Mouse (Mus musculus) liver, adult (tissue): ENCODE measurements at regions not wholly inside any gene's neighbourhood (a gene's known extent, or its start where the extent isn't known, plus 50 kb on each side); places are given as distances from the start of the nearest gene placed in this dataset.

Experiments
- GATA4 ChIP-seq: IDR thresholded peaks from 2 replicates; pipeline ENCODE4 v1.6.1; 2014; ENCODE audit warnings: mild to moderate bottlenecking, low read length; ENCODE audit not compliant: insufficient replicate concordance

DNA sequence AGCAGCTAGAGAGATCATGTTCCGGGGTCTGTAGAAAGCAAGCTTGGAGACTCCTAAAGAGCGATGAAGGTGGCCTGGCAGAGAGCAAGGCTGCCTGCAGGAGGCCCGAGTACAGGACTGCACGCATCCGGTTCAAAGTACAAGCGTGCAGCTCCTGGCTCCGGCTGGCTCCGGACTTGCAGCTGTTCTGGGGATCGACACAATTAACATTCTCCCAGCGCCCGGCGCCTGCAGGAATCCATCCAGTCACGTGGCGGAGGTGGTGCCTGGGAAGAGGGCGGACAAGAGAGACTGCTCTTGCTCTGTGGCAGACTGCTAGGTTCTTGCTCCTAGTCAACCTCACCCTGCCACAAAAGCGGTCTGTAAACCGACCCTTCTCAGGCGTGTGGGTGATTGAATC is 86.9 kb downstream of the Bdh1 start:
- TF ChIP-seq GATA4 = no peak

DNA sequence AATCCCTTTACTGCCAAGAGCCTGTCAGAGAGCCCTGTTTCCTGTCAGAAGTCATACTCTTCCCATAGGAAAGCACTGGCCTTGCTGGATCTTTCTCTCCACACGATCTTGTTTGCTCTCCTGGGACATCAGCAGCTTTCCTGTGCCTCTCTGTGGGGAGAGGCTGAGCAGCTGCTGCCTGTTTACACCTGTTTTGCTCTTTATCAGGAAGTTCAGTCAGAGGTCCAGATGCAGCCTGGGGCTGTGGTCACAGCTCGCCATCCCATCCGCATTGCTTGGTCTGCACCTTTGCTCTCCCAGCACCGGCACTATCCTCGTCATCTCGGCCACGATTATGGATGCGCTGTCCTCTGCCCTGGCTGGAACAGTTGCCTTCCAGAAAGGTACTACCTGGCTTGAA is 88.0 kb downstream of the Bdh1 start:
- TF ChIP-seq GATA4 = no peak

DNA sequence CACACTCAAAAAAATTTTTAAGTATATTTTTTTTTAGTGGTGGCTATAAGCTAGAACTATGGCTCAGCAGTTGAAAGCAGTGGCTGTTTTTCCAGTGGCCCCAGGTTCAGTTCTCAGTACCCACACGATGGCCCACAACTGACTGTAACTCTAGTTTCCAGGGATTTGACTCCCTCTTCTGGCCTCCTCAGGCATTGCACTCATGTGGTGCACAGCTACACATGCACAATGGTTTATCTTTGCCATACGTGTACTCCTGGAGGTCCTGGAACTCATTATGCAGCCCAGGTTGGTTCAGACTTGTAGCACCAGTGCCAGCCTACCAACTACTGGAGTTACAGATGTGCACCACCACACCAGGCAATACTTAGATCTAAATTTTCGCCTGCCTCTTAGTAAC is 96.7 kb downstream of the Bdh1 start:
- TF ChIP-seq GATA4 = no peak

DNA sequence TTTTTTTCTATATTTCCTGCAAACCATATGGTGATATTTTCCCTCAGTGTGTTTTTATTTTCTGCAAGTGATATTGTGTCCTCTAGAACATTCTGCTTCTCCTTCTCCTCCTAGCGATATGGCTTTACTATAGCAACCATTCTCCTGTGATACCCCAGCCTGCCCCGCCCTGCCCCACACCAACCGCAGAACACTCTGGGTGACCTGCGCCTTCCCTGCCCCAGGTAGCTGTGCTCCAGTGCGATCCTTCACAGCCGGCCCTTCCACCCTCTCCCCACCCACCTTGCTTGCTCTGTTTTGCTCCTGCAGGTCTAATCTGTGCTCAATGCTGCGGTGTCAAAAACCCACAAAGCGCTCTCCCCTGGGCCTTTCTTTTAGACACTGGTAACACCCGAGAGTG is 98.0 kb downstream of the Bdh1 start:
- no peak for TF ChIP-seq GATA4

DNA sequence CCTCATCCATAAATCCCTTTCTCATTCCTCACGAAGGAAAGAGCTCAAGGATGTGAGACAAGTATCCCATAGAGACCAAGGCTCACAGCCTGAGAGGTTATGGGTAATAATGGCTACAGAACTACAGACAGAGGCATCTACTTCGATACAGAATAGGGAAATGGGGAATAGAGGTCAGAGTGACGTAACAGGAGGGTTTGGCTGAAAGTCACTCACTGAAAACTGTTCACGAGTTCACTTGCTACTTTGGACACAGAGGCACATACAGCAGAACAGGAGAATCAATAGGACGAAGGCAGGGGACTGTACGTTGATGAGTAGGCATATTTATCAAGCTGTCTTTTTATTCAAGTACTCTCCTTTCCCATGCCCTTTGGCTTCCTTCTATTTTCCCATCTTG is 99.7 kb downstream of the Bdh1 start:
- no peak for TF ChIP-seq GATA4

DNA sequence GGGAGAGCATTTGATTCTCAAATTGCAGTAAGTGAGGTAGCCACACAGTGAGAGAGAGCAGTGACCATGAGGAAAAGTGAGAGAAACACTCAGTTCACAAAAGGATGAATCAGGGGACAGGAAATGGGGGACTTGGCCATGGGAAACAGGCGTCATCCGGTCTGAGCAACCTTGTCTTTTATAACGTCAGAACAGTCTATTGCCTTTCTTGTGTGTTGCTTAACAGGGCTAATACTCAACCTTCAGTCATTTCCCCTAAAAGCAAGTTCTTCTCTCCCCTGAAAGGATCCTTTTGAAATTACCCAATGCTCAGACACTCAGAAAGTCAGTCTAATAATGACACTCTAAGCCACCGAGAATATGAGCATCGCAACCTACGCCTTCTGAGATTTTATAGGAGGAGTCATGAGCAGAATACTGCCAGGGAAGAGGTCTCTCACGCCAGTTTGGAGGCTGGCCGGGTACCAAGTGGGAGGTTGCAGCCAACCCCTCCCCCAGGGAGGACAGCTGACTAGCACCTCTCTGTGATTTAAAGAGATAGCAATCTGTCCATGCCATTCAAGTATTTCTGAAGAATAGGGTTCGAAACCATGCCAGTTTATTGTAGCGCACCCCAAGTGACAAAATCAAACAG is 104.7 kb downstream of the Bdh1 start:
- 0 out of 2 replicates have a peak, but pooled peaks have one; percentile 11 for TF ChIP-seq GATA4

DNA sequence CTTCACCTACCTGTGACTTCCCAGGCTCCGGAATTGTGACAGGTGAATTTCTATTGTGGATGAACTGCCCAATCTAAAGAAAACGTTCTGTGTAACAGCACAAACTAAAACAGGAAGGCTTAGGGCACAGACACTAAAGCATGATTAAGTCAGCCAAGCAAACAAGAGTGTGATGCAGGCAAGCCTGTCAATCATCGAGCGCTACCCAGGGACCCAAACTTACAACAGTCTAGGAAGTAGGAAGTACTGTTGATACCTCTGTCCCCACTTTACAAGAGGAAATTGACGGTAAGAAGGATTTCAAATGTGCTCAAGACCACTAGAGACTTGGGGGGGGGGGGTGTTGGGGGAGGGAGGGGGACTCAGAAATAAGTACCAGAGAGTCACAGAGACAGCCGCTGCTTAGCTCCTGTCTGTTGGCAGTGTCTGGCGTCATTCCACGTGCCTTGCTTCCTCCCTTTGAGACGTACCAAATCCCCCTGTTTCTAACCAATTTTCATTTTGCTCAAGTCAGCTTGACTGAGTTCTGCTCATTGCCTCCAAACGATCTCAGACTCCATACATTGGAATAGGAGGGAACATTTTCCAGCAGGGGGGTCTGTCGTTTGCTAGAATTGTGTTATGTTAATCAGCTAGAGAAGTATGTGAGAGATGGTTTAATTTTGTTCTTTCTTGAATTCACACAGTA is 106.7 kb downstream of the Bdh1 start:
- TF ChIP-seq GATA4 = no peak

DNA sequence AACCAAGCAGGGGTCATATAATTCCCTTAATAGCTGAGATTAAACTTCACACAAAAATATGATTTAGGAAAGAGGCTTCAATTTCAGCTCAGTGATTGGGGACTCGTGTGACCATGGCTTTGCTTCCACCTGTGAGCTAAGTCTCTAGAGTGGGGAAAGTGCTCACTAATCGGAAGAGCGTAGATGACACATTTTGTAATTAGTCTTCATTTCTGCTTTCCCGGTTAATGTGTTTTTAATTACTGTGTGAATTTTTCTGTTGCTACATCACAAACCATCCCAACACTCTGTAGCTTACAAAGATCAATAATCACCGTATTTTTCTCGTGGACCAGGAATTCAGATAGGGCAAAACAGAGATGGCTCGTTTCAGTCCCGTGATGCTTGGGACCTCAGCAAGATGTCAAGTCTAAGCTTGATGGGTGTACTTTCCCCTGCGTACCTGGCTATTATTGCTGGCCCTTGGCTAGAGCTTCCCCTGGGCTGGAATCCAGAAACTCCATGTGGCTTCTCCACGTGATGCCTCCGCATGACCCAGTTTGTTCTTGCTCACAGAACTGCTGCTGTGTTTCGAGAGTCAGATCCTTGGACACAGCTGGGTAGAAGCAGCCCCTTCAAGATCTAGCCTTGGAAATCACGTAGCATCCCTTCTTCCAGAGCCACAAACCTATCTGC is 107.3 kb downstream of the Bdh1 start:
- no peak for TF ChIP-seq GATA4

DNA sequence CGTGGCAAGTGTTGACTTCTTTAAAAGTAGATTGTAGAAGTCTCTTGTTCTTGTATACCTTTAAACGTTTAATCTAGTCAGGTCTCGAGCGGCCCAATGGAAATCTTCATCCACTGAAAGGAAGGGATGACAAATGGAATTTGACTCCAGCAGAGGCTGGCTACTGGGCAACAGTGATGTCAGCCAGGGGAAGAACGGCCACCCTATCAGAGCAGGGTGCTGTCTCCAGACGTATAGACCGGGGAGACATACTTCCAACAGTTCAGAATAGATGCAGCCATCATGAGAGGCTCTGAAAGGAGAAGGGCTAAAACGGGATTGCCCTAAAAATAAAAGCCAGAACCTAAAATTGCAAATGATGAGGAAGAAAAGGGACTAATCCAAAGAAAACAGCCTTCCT is 108.0 kb downstream of the Bdh1 start:
- TF ChIP-seq GATA4 = no peak

DNA sequence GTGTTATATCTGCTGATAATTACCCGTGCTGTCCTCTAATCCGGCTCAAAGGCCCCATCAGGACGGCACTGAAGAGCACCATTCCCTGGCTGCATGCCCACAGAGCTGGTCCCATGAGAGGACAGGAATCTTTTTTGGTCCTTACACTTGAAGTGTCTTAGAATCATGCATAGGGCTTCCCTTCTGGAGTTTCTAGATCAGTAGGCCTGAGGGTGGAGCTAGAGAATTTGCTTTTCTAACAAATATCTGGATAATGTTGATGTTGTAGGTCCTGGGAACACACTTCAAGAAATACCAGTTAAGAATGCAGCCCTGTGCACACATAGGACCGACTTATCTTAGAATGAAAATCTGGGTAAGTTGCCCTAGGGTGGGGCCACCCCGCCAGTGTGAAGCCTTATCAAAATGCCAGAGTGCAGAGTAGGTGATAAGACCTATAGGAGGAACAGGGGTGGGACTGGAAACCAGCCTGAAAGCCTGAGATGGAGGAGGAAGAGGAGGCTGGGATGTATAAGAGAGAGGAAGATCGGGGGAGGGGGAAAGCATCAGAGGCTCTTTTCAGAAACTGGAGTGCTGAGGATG is 111.2 kb downstream of the Bdh1 start:
- no peak for TF ChIP-seq GATA4

DNA sequence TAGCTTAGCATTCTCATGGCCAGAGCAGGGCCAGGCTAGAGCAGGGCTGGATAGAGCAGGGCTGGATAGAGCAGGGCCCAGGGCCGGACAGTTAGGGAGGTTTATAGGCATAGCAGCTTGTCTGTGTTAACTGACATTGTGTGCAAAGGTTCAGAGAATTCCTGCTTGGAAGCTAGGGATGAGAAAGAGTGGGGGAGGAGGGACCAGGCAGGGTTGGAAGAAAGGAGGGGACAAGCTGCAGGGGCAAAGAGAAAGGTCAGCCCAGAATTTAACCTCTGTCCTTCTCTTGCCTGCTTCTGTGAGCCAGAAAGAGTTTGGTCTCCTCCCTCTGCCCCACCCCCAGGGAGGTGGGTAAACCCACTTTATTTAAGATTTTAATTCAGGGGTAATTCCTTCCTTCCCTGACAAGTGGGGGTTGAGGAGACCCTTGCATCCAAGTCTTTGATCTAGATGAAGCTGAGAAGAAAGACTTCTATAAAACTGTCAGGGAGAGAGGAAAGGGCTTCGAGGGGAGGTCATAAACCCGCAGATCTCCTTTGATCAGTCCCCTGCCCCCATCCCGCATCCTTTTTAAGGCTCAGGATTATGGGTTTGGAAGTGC is 112.9 kb downstream of the Bdh1 start:
- no peak for TF ChIP-seq GATA4

DNA sequence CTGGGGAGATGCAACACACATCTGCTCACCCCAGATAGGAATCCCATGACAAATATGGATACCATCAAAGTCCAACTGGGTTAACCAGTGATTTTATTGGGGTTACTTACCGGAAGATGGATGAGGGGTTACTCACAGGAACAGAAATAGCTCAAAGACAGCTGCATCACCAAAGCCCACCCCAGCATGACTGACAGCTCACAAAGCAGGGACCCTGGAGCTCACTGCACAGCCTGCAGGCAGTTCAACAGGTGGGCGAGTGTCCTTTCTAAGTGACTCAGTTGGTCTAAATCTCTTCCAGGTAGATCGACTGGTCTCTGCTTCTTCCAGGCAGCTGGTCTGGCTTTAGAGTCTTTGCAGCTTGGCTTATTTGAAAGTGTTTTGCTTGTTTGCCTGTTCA is 114.2 kb downstream of the Bdh1 start:
- TF ChIP-seq GATA4 = no peak

DNA sequence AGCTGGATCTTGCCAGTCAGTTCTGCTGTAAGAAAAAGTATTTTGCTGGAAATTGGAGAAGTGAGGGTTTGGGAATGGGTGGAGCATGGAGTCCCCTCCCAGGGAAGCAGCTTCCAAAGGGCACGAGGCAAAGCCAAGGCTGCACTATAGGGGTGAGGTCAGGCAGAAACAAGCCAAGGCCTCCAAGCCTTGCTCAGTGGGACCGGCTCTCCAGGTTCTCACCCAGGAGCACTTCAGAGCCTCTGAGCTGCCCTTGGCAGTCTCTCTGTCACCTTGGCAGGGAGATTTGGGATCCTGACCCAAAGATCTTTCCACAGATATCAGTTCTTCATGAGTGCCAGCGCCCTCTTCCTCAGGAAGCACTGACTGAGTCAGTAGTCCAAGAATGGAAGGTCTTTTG is 116.5 kb downstream of the Bdh1 start:
- TF ChIP-seq GATA4 = no peak

DNA sequence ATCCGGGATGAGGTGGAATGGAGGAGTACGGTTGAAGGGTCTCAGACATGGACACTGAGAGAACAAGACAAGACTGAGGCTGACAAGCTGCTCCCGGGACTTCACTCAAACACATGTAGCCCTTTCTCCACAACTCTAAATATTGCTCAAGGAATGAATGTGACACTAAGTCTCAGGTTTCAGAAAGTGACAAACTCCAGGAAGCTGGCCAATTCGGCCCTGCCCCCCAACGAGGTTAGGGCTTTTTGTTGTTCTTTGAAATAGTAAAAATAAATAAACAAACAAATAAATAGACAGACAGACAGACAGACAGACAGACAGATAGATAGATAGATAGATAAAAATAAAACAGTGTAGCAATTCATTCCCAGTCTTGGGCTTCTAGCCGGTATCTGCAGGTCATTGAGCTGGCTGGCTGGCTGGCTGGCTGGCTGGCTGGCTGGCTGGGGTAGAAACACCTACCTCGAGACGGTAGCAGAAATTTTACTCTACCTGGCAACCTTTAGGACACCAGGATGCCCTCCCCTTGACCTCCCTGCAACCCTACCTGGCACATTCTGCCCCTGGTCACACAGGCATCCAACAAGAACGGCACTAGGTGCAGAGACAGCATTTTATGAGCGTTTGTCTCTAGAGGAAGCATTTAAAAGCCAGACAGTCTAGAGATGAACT is 119.6 kb upstream of the Dlg1 start:
- TF ChIP-seq GATA4 = no peak
